Mouse (Mus musculus) urinary bladder, adult 18-20 months (tissue): Measurements from ENCODE around the gene Il10.
"Not testable (repeated sequence)": the region's sequence is repeated elsewhere in the genome, so short reads cannot be mapped to it uniquely, and the experiment has no call there.

ENCODE experiments used
- DNase-seq, 2 experiments: peaks; one replicate each; pipeline ENCODE4 v3.0.0; 2022; ENCODE audit warnings: low spot score in 2 of 2, mixed read lengths in 2 of 2

Il10 gene

GRCm38 (mm10) chr1:131020425-131021310, 1.0 kb downstream of the Il10 start:
- DNase-seq, result no peak

- DNase-seq, result no peak
These were observed 1.8 kb downstream of the Il10 start for GRCm38 (mm10) chr1:131021438-131021837.

- DNase-seq, result no peak
These were observed 2.4 kb downstream of the Il10 start for GRCm38 (mm10) chr1:131021900-131022590.

- DNase-seq, result no peak
These were observed 3.1 kb downstream of the Il10 start for GRCm38 (mm10) chr1:131022591-131023249.

GRCm38 (mm10) chr1:131023250-131023858, 3.7 kb downstream of the Il10 start:
- DNase-seq, result not testable (repeated sequence)

GRCm38 (mm10) chr1:131024900-131025842, 5.5 kb downstream of the Il10 start:
- no peak for DNase-seq

- DNase-seq, result no peak
These were observed 6.2 kb downstream of the Il10 start for GRCm38 (mm10) chr1:131025843-131026190.

- no peak for DNase-seq
These were observed 9.6 kb downstream of the Il10 start for GRCm38 (mm10) chr1:131029215-131029614.

GRCm38 (mm10) chr1:131030261-131030660, 10.6 kb downstream of the Il10 start:
- DNase-seq, result no peak

GRCm38 (mm10) chr1:131031267-131031666, 11.6 kb downstream of the Il10 start:
- DNase-seq, result no peak

- DNase-seq, result no peak
These were observed 18.4 kb downstream of the Il10 start for GRCm38 (mm10) chr1:131038001-131038400.

GRCm38 (mm10) chr1:131038415-131039017, 18.9 kb downstream of the Il10 start:
- no peak for DNase-seq

- DNase-seq, result no peak
These were observed 19.8 kb downstream of the Il10 start for GRCm38 (mm10) chr1:131039479-131039878.

GRCm38 (mm10) chr1:131042263-131042662, 22.6 kb downstream of the Il10 start:
- no peak for DNase-seq

- DNase-seq, result no peak
These were observed 23.1 kb downstream of the Il10 start for GRCm38 (mm10) chr1:131042721-131043120.

GRCm38 (mm10) chr1:131043636-131044035, 24.0 kb downstream of the Il10 start:
- no peak for DNase-seq

- DNase-seq, result no peak
These were observed 26.2 kb downstream of the Il10 start for GRCm38 (mm10) chr1:131045723-131046355.

GRCm38 (mm10) chr1:131046607-131047006, 27.0 kb downstream of the Il10 start:
- DNase-seq, result no peak

- no peak for DNase-seq
These were observed 28.6 kb downstream of the Il10 start for GRCm38 (mm10) chr1:131048121-131048863.
